Mouse (Mus musculus) liver, embryonic 12.5 days (tissue): Measurements from ENCODE around the gene Plcb4. TPM values are rescaled to one million over a fixed set of nuclear protein-coding genes. Genes with fewer than 3 reads are reported as not detected.

Experiments used
- ATAC-seq: fragments of 200-750 bp; cut with Nextera tagmentation; 2 replicates; pipeline ENCODE4 v1.8.0; 2017; ENCODE audit warnings: moderate number of reproducible peaks, mild to moderate bottlenecking, moderate library complexity
- H3K27ac ChIP-seq: fragments of 300-500 bp; sonication (generic); 2 replicates; pipeline ENCODE4 v1.5.1; 2016; ENCODE audit warnings: mild to moderate bottlenecking
- H3K27me3 ChIP-seq: fragments of 300-500 bp; sonication (generic); replicated peaks from 2 replicates; pipeline ENCODE4 v1.6.1; 2016; ENCODE audit warnings: mild to moderate bottlenecking, moderate library complexity
- H3K36me3 ChIP-seq: fragments of 300-500 bp; sonication (generic); 2 replicates; pipeline ENCODE4 v1.6.1; 2016; ENCODE audit warnings: mild to moderate bottlenecking, moderate library complexity
- H3K4me1 ChIP-seq: fragments of 300-500 bp; sonication (generic); 2 replicates; pipeline ENCODE4 v1.6.1; 2016
- H3K4me2 ChIP-seq: fragments of 300-500 bp; sonication (generic); 2 replicates; pipeline ENCODE4 v1.6.1; 2016; ENCODE audit warnings: mild to moderate bottlenecking, moderate library complexity
- H3K4me3 ChIP-seq: fragments of 300-500 bp; sonication (generic); 2 replicates; pipeline ENCODE4 v1.5.1; 2016; ENCODE audit warnings: mild to moderate bottlenecking, moderate library complexity
- H3K9ac ChIP-seq: fragments of 300-500 bp; sonication (generic); 2 replicates; pipeline ENCODE4 v1.6.1; 2016; ENCODE audit warnings: mild to moderate bottlenecking, moderate library complexity
- H3K9me3 ChIP-seq: fragments of 300-500 bp; sonication (generic); replicated peaks from 2 replicates; pipeline ENCODE4 v1.6.1; 2016; ENCODE audit warnings: mild to moderate bottlenecking, moderate library complexity
- WGBS: fragments of 180-500 bp; shearing (Covaris S2); methylation state at CpG from one replicate; pipeline ENCODE4 v1.1.7; 2016; ENCODE audit not compliant: insufficient replicate concordance; 5-methylcytosine and 5-hydroxymethylcytosine counted together
- polyA plus RNA-seq: library from polyadenylated mRNA; unstranded; fragments of >200 nt; fragmentation: Nextera tagmentation; extraction: Ambion mirVana; gene quantifications from 2 replicates; pipeline ENCODE4 v1.2.1, GENCODE M21; 2016

Gene Plcb4
- polyA plus RNA-seq, 1 experiment from 2014 or later: 5.8 TPM

DNA sequence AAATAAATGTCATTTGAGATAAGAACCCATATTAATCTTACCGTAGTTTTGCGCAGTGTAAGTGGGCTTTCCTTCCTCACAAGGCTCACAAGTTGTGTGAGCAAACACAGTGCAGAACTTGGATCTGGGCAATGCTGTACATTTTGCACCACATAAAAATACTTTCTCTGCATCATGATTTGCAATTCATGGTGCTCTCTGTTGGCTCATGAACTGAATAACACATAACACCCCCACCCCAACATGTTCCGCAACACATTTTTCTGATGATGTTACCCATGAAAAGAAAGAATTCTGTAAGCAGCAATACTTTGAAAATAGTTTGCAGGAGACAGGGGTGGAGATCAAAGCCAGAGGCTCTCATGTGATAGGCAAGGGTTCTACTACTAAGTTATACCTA, 174.9 kb downstream of the Plcb4 start:
- 79% methylated on average over 3 of the region's 3 CpGs for WGBS
- no peak for ATAC-seq

DNA sequence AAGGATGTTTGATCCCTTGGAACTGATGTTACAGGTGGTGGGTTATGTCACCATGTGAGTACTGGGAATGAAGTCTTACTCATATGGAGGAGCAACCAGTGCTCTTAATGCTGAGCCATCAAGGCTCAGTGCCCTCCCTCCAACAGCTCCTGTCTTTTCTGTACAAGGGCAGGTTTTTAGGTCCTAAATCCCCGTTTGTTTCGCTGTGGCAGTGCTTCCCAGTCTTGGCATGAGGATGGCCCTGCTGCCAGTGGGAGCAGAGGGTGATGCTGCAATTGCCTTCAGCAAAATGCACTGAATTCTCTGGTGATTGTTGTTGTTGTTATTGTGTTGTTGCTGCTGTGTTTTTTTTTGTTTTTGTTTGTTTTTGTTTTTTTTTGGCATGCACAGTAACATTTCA, 175.6 kb downstream of the Plcb4 start:
- H3K9ac ChIP-seq: no peak overlapping the region
- ATAC-seq: no peak
- no peak overlapping the region for H3K4me3 ChIP-seq
- no peaks in the 10 kb centered on the region for H3K27me3 ChIP-seq
- no peaks in the 10 kb centered on the region for H3K9me3 ChIP-seq
- 78% methylated on average over 2 of the region's 2 CpGs for WGBS
- H3K27ac ChIP-seq: no peak overlapping the region
- peaks cover 3% of the 10 kb centered on the region; the same call in 1 of the 2 replicates for H3K4me1 ChIP-seq
- no peak overlapping the region for H3K4me2 ChIP-seq
- no peaks in the 10 kb centered on the region for H3K36me3 ChIP-seq

More for the DNA sequence above, 174.9 kb downstream of the Plcb4 start:
- peaks cover 3% of the 10 kb centered on the region; the same call in 1 of the 2 replicates for H3K4me1 ChIP-seq
- H3K9me3 ChIP-seq: no peaks in the 10 kb centered on the region
- H3K9ac ChIP-seq: no peak overlapping the region
- H3K36me3 ChIP-seq: no peaks in the 10 kb centered on the region
- no peaks in the 10 kb centered on the region for H3K27me3 ChIP-seq
- no peak overlapping the region for H3K27ac ChIP-seq
- no peak overlapping the region for H3K4me3 ChIP-seq
- no peak overlapping the region for H3K4me2 ChIP-seq

DNA sequence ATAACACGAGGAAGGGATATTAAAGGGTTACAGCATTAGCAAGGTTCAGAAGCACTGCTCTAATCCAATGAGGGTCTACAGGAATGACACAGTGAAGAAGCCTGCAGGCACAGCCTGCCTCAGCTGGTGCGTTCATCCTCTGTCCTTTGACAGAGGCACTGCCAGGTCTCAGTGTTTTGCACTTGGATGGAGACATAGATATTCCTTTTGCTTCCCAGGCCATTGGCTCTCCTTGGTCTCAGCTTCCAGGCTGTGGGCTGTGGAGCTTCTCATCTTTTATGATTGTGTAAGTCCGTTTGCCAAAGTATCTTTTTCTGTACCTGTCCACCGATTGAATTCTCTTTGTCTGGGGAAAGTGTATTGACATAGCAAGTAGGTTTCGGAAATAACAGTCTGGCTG, 177.1 kb downstream of the Plcb4 start:
- H3K27ac ChIP-seq: no peak overlapping the region
- H3K9ac ChIP-seq: no peak overlapping the region
- H3K9me3 ChIP-seq: no peaks in the 10 kb centered on the region
- no peaks in the 10 kb centered on the region for H3K36me3 ChIP-seq
- no peak overlapping the region for H3K4me2 ChIP-seq
- no peak overlapping the region for H3K4me3 ChIP-seq
- 70% methylated on average over 5 of the region's 5 CpGs for WGBS
- no peaks in the 10 kb centered on the region for H3K27me3 ChIP-seq
- H3K4me1 ChIP-seq: peaks cover 3% of the 10 kb centered on the region; the same call in 1 of the 2 replicates
- ATAC-seq: no peak

DNA sequence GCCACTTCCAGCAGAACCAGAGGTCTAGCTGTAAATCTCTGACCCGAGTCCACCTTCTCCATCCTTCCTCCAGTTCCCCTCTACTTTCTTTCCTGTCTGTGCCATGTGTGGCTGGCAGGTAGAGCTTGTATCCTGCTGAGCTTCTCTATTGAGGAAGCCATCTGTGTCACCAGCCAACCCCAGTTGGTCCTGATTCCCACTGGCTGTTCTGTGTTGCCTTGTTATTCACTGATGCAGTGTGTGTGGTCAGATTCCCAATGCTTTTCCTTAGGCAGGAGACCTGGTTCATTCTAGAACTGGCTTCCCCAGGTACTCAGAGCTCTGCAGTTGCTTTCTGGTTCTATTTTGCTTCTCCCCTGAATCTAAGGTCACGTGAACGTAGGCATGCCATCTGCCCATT, 177.6 kb downstream of the Plcb4 start:
- Histone ChIP-seq H3K27me3 (no peaks in the 10 kb centered on the region), H3K27ac (no peak overlapping the region), H3K36me3 (no peaks in the 10 kb centered on the region), H3K4me2 (no peak overlapping the region), H3K9ac (no peak overlapping the region), H3K4me3 (no peak overlapping the region), H3K9me3 (no peaks in the 10 kb centered on the region), H3K4me1 (peaks cover 3% of the 10 kb centered on the region; the same call in 1 of the 2 replicates)
- no peak for ATAC-seq
- 79% methylated on average over 3 of the region's 3 CpGs for WGBS

DNA sequence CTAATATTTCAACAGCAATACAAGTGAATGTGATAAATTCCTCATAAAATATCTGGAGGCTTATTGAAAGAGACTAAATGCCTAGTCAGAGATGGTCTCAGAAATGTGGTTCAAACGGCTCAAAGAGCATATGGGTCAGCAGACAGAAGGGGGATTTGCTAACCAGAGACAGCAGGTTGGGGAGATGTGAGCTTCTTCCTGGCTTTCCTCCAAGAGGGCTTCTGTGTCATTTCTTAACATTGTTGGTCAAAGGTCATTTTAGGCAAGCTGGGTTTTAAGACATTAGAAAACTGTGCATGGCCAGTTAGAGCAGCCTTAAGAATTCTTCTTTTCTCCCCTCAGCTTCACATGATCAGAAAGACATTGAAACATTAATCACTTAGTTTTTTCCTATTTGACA, 178.9 kb downstream of the Plcb4 start:
- 59% methylated on average over 1 of the region's 1 CpGs for WGBS
- peaks cover 3% of the 10 kb centered on the region; the same call in 1 of the 2 replicates for H3K4me1 ChIP-seq
- no peak for ATAC-seq
- H3K4me3 ChIP-seq: no peak overlapping the region
- no peak overlapping the region for H3K9ac ChIP-seq
- no peak overlapping the region for H3K4me2 ChIP-seq
- H3K36me3 ChIP-seq: no peaks in the 10 kb centered on the region
- no peaks in the 10 kb centered on the region for H3K27me3 ChIP-seq
- no peak overlapping the region for H3K27ac ChIP-seq
- no peaks in the 10 kb centered on the region for H3K9me3 ChIP-seq

DNA sequence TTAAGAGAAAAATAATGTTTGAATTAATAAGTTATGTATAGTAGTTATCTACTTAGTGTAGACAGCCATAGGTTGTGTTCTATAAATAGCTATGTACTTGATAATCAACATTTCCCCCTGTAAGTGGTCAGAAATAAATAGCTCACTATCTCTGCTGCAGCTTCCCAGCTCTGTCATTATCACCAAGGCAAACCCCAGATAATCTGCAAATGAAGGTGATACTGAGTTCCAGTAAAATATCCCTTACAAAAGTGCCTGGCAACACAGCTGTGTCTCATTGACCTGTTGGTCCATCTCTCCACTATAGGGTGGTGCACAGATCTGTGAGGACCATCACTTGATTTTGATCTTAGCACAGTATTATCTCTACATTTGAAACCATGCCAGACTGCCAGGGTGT, 179.3 kb downstream of the Plcb4 start:
- Histone ChIP-seq H3K9ac (no peak overlapping the region), H3K4me1 (peaks cover 3% of the 10 kb centered on the region; the same call in 1 of the 2 replicates), H3K27ac (no peak overlapping the region), H3K4me2 (no peak overlapping the region), H3K36me3 (no peaks in the 10 kb centered on the region), H3K27me3 (no peaks in the 10 kb centered on the region), H3K9me3 (no peaks in the 10 kb centered on the region), H3K4me3 (no peak overlapping the region)
- no peak for ATAC-seq

DNA sequence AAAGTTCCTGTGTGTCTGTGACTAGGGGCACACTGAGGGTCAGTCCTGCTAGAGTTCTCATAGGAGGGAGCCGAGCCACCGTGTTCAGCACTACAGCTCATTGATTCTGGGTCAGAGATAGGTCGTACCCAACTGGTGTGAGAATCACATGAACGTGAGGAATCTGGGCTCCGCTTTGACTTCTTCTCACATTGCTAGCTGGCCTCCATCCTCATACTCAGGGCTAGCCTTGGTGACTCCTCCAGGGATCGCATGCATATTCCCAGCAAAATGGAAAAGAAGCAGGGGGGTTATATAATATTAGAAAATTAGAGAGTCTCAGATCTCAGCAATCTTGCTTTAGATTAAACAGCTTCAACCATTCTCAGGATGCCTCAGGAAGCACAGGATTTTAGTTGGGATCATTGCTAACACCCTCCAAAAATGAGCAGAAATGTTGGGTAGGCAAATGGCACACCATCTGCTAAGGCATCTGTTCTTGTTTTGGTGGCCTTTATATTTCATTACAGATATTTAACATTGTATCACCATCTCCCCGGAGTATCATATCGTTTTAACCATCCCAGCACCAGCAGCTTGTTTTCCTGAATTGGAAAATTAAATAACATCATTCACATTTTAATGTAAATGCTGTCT, 180.0 kb downstream of the Plcb4 start:
- no peak for ATAC-seq
- Histone ChIP-seq H3K27me3 (no peaks in the 10 kb centered on the region), H3K9me3 (no peaks in the 10 kb centered on the region), H3K9ac (no peak overlapping the region), H3K4me2 (no peak overlapping the region), H3K36me3 (no peaks in the 10 kb centered on the region), H3K4me3 (no peak overlapping the region), H3K4me1 (peaks cover 3% of the 10 kb centered on the region; the same call in 1 of the 2 replicates), H3K27ac (no peak overlapping the region)
- 74% methylated on average over 8 of the region's 8 CpGs for WGBS

DNA sequence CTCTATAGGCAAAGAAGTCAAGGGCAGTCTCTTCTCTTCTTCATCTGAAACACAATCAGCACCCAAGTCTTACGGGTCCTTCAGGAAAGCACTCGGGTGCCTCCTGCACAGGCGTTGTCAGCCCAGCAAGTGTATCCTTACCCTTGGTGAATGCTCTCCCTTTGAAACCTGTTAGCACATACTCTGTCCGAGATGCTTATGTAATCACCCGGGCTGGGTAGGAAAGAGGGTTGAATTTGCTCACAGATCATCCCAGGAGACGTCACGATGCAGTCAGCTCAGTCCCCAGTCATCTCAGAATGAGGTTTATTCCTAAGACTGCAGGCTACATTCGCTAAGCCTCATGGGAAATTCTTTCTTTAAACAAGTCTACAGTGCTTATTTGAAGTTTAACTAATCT, 184.9 kb downstream of the Plcb4 start:
- WGBS: 61% methylated on average over 8 of the region's 8 CpGs
- no peak for ATAC-seq
- H3K27me3 ChIP-seq: no peaks in the 10 kb centered on the region
- no peak overlapping the region for H3K27ac ChIP-seq
- H3K36me3 ChIP-seq: no peaks in the 10 kb centered on the region
- H3K4me3 ChIP-seq: no peak overlapping the region
- H3K9me3 ChIP-seq: no peaks in the 10 kb centered on the region
- no peak overlapping the region for H3K9ac ChIP-seq
- no peaks in the 10 kb centered on the region for H3K4me1 ChIP-seq
- H3K4me2 ChIP-seq: no peak overlapping the region

DNA sequence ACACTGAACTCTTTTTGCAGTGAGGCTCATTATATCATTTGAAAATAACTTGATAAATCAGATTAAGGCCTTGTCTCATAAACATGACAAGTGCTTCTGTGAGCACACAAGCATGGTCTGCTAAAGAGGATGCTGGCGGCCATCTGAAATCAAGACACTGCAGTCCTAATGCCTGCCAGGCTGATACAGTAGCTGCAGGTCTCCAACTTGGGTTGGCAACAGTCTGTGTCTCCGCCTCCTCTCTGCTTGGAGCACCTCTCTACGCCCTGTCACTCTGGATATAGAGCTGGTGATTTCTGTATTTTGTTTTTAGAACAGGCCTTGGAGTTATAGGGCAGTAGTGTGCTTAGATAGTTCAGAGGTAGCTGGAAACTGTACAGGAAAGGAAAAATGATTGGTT, 188.1 kb downstream of the Plcb4 start:
- WGBS: 62% methylated on average over 3 of the region's 3 CpGs
- ATAC-seq: no peak
- Histone ChIP-seq H3K4me2 (no peak overlapping the region), H3K9me3 (no peaks in the 10 kb centered on the region), H3K27ac (no peak overlapping the region), H3K27me3 (no peaks in the 10 kb centered on the region), H3K9ac (no peak overlapping the region), H3K36me3 (no peaks in the 10 kb centered on the region), H3K4me3 (no peak overlapping the region), H3K4me1 (no peaks in the 10 kb centered on the region)

DNA sequence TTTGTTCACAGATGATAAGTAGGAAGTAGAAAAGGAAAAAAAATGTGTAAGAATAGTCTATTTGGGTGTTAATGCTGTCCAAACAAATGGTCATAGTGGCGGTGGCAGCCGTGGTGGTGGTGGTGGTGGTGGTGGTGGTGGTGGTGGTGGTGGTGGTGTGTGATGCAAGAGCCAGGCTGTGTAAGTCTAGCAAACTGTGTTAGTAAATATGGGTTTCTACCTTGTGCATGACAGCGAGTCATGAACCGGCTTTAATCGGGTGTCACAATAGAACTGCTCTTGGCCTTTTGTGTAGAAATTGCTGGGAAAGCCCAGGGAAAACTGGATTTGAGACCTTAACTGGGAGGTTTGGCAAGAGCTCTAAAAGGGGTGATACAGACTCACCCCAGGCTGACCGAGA, 188.9 kb downstream of the Plcb4 start:
- Histone ChIP-seq H3K9me3 (no peaks in the 10 kb centered on the region), H3K9ac (no peak overlapping the region), H3K36me3 (no peaks in the 10 kb centered on the region), H3K27me3 (no peaks in the 10 kb centered on the region), H3K4me2 (no peak overlapping the region), H3K4me1 (no peaks in the 10 kb centered on the region), H3K27ac (no peak overlapping the region), H3K4me3 (no peak overlapping the region)
- 79% methylated on average over 6 of the region's 6 CpGs for WGBS
- no peak for ATAC-seq

DNA sequence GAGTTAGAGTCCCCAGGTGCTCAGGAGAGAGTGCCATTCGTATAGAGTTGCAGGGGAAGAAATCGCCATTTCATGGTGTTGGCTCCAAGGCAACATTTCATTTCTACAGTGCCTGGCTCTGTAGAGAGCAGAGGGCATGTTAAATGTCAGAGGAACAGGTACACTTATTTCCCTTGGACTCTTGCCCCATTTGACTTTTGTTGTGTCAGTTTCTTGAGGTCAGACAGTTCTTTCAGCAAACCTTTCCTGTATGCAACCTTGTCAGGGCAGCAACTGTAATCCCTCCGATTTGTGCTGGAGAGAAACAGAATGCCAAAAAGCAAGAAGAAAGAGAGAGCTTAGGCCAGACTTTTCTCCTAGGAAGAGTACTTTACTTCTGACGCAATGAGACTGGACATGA, 189.4 kb downstream of the Plcb4 start:
- H3K4me2 ChIP-seq: no peak overlapping the region
- no peaks in the 10 kb centered on the region for H3K4me1 ChIP-seq
- no peak overlapping the region for H3K9ac ChIP-seq
- H3K27me3 ChIP-seq: no peaks in the 10 kb centered on the region
- no peaks in the 10 kb centered on the region for H3K9me3 ChIP-seq
- ATAC-seq: no peak
- WGBS: 78% methylated on average over 4 of the region's 4 CpGs
- H3K36me3 ChIP-seq: no peaks in the 10 kb centered on the region
- no peak overlapping the region for H3K27ac ChIP-seq
- H3K4me3 ChIP-seq: no peak overlapping the region

DNA sequence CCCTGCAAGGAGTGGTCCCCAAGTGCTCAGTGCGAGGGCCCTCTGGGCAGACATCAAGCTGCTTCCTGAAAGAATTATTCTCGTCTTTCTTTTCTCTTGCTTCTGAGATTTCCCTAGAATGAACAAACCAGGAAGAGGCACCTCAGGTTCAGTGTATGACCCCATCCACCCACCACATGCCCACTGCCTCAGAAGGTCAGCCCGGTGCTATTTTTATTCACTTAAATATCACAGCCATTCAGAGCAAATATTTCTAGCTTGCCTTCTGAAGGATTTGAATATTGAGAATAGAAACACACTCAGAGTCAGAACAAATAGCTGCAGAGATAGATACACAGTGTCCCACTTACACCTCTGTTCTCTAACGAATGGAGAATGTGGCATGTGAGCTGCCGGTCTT, 193.2 kb downstream of the Plcb4 start:
- Histone ChIP-seq H3K27ac (no peak overlapping the region), H3K36me3 (no peaks in the 10 kb centered on the region), H3K9me3 (no peaks in the 10 kb centered on the region), H3K4me1 (no peaks in the 10 kb centered on the region), H3K27me3 (no peaks in the 10 kb centered on the region), H3K4me2 (no peak overlapping the region), H3K4me3 (no peak overlapping the region), H3K9ac (no peak overlapping the region)
- WGBS: 79% methylated on average over 5 of the region's 5 CpGs
- no peak for ATAC-seq

DNA sequence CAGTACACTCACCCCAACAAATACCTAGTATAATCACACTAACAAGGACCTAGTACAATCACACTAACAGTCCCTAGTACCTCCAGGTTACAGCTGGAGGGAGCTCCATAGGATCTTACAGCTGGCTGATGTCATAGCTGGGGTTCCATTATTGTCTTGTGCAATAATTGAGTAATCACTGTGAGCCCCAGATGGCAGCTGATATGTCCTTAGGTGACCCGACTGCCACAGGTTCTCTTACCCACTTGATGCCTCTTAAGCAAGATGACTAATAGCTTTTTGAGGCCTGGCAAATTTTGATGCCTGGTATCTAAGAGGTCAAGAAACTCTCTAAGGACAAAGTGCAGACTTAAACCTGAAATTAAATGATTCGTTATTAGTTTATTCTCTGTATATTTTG, 194.3 kb downstream of the Plcb4 start:
- ATAC-seq: no peak
- Histone ChIP-seq H3K9me3 (no peaks in the 10 kb centered on the region), H3K27me3 (no peaks in the 10 kb centered on the region), H3K9ac (no peak overlapping the region), H3K4me1 (no peaks in the 10 kb centered on the region), H3K4me2 (no peak overlapping the region), H3K4me3 (no peak overlapping the region), H3K27ac (no peak overlapping the region), H3K36me3 (no peaks in the 10 kb centered on the region)
- WGBS: 62% methylated on average over 2 of the region's 2 CpGs
